Mouse (Mus musculus) adrenal gland, postnatal 36 days (tissue): ENCODE data around the gene Ugt1a1. TPM values are rescaled to one million over a fixed set of nuclear protein-coding genes. Genes with fewer than 3 reads are reported as not detected.
"Not testable (repeated sequence)": the region's sequence is repeated elsewhere in the genome, so short reads cannot be mapped to it uniquely, and the experiment has no call there.

ENCODE experiments used
- DNase-seq, 2 experiments: peaks; one replicate each; pipeline ENCODE4 v3.0.0; 2021; ENCODE audit warnings: mixed read lengths in 1 of 2
- long read RNA-seq, 2 experiments: library from polyadenylated mRNA; stranded (forward); transcript quantifications; one replicate each; pipeline ENCODE4 v2.0.0; 2021; ENCODE audit warnings: borderline sequencing depth in 2 of 2
- total RNA-seq, 2 experiments: library from RNA; stranded (reverse); gene quantifications; 2 replicates each; pipeline ENCODE4 v1.2.3; 2021

The Ugt1a1 gene
- total RNA-seq, result 10 to 100 TPM in 1 of 2 experiments, under 1 TPM in 1; 0.73 to 55.5 TPM
- long read RNA-seq, experiment 1, transcript Ugt1a1-201 (5 exons, 2,224 nt), result major isoform, 31 of 36 reads
- long read RNA-seq, experiment 1, partial matches to known transcripts, result 1 of 36 reads
- long read RNA-seq, experiment 1, other reads (novel, unspliced or antisense), result 4 of 36 reads
- long read RNA-seq, experiment 2, partial matches to known transcripts, result 0 of 4 reads
- long read RNA-seq, experiment 2, other reads (novel, unspliced or antisense), result 0 of 4 reads

- no peak for DNase-seq
These were observed at the start of gene Ugt1a1 for GRCm38 (mm10) chr1:88211812-88212211. Gene Ugt1a1 (plus strand): TSS chr1:88211959.

GRCm38 (mm10) chr1:88165711-88166110 lies 46.0 kb upstream of the Ugt1a1 start, which contains the start of gene Ugt1a5:
Gene Ugt1a5 (plus strand): TSS chr1:88166012.
- DNase-seq, result no peak

GRCm38 (mm10) chr1:88172190-88172589 lies 39.6 kb upstream of the Ugt1a1 start:
- not testable (repeated sequence) for DNase-seq

- no peak for DNase-seq
These were observed 32.1 kb upstream of the Ugt1a1 start for GRCm38 (mm10) chr1:88179657-88180056.

- DNase-seq, result no peak
These were observed 25.3 kb upstream of the Ugt1a1 start for GRCm38 (mm10) chr1:88186325-88186935.

- no peak for DNase-seq
These were observed 19.6 kb upstream of the Ugt1a1 start for GRCm38 (mm10) chr1:88192136-88192535.

- peak in 1 of 2 experiments; percentile 25 for DNase-seq
These were observed 16.1 kb upstream of the Ugt1a1 start for GRCm38 (mm10) chr1:88195687-88196086.

GRCm38 (mm10) chr1:88197443-88197842 lies 14.3 kb upstream of the Ugt1a1 start:
- DNase-seq, result no peak

- no peak for DNase-seq
These were observed 11.8 kb upstream of the Ugt1a1 start for GRCm38 (mm10) chr1:88199996-88200395.

- no peak for DNase-seq
These were observed 11.3 kb upstream of the Ugt1a1 start, which contains the start of gene Ugt1a2 for GRCm38 (mm10) chr1:88200456-88200855. Gene Ugt1a2 (plus strand): TSS chr1:88200601.

GRCm38 (mm10) chr1:88205294-88205922 lies 6.4 kb upstream of the Ugt1a1 start, which contains the start of gene Dnajb3:
Gene Dnajb3 (minus strand): TSS chr1:88205782.
- peak; percentile 85 to 86 for DNase-seq

- no peak for DNase-seq
These were observed 4.8 kb upstream of the Ugt1a1 start for GRCm38 (mm10) chr1:88206843-88207479.

- no peak for DNase-seq
These were observed 734 bp downstream of the Ugt1a1 start for GRCm38 (mm10) chr1:88212341-88213045.

GRCm38 (mm10) chr1:88213061-88213460 lies 1.3 kb downstream of the Ugt1a1 start:
- DNase-seq, result no peak

GRCm38 (mm10) chr1:88213766-88214461 lies 2.2 kb downstream of the Ugt1a1 start:
- DNase-seq, result no peak

GRCm38 (mm10) chr1:88214462-88214952 lies 2.7 kb downstream of the Ugt1a1 start:
- no peak for DNase-seq

GRCm38 (mm10) chr1:88215466-88216380 lies 4.0 kb downstream of the Ugt1a1 start:
- no peak for DNase-seq

- no peak for DNase-seq
These were observed 4.8 kb downstream of the Ugt1a1 start for GRCm38 (mm10) chr1:88216551-88216950.

GRCm38 (mm10) chr1:88217144-88217543 lies 5.4 kb downstream of the Ugt1a1 start:
- no peak for DNase-seq

GRCm38 (mm10) chr1:88217576-88217975 lies 5.8 kb downstream of the Ugt1a1 start:
- no peak for DNase-seq
